Mouse (Mus musculus) cerebellum, adult 8-10 months (tissue): Measurements from ENCODE around the gene Prss53.

Source experiments
- DNase-seq: peaks from one replicate; pipeline ENCODE4 v3.0.0; 2022

Gene Prss53

GRCm38 (mm10) chr7:127890798-127891197, at the start of gene Prss53:
TSS of gene Prss53 (minus strand) at chr7:127890970.
- DNase-seq = no peak

DNA sequence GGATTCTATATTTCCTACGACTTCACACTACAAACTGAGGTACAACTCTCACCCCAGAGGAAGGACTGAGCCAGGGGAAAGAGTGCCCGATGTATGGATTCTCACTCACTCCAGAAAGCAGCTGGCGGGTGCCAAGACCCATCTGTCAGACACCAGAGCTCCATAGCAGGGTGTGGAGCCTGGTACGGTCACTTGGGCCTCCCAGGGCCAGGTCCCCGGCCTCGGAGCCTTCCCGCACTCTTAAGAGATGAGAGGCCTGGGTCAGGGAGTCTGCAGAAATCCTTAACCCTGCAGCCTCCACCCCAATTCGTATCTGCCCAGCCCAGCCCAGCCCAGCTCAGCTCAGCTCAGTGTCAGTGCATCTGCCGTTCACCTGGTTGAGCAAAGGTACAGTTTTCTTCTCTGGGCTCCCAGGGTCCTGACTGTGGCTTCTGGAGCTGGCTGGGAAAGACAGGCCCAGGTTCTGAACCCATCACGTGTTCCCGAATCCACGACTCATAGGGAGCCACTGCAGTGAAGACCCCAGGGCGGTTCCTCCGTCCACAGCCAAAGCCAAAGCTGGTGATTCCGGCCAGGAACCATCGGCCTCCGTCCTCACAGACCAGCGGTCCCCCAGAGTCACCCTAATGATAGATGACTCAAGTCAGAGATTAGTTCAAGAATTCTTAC, 45.6 kb upstream of the Prss53 start:
- no peak for DNase-seq

GRCm38 (mm10) chr7:127935748-127936159, 45.0 kb upstream of the Prss53 start:
- no peak for DNase-seq

DNA sequence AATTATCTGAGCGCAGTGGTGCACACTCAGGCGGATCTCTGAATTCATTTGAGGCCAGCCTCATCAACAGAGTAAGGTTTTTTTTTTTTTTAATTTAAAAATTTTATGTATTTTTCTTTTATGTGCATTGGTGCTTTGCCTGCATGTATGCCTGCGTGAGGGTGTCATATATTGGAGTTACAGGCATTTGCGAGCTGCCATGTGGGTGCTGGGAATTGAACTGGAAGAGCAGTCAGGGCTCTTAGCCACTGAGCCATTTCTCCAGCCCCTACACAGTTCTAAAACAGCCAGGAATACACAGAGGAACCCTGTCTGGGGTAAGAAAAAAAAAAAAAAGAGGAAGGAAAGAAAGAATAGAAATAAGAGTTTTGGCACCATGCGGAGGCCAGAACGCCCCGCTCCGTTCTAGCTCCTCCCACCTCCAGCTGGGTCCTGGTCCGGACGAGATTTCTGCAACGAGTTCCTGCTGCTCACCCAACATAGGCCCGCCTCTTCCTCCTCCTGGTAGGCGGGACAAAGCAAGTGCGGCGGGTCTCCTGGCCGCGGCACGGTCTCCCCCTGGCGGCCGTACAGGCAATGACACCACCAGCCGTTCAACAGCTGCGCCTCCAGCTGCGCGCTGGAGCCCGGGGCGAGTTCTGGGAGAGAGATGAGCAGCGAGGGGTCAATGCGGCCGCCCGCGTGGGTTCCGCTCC, 44.4 kb upstream of the Prss53 start:
- peak; percentile 94 for DNase-seq

DNA sequence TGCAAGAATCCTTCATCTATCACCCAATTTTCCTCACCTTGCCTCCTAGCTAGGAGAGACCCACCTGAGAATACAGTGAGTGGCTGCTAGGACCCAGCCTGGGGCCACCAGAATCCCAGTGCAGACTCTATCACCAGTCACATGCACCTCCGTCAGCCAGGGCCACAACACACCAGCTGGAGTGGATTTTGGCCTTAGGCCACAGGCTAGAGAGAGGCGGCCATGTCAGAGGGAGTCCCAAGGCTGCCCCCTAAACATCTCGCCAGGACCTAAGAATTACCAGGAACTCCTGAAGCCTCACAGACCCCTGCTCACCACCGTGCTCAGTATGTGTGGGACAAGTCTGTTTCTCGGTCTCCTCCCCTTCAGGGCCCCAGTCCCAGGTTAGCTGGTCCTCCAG, 43.3 kb upstream of the Prss53 start:
- DNase-seq = no peak

DNA sequence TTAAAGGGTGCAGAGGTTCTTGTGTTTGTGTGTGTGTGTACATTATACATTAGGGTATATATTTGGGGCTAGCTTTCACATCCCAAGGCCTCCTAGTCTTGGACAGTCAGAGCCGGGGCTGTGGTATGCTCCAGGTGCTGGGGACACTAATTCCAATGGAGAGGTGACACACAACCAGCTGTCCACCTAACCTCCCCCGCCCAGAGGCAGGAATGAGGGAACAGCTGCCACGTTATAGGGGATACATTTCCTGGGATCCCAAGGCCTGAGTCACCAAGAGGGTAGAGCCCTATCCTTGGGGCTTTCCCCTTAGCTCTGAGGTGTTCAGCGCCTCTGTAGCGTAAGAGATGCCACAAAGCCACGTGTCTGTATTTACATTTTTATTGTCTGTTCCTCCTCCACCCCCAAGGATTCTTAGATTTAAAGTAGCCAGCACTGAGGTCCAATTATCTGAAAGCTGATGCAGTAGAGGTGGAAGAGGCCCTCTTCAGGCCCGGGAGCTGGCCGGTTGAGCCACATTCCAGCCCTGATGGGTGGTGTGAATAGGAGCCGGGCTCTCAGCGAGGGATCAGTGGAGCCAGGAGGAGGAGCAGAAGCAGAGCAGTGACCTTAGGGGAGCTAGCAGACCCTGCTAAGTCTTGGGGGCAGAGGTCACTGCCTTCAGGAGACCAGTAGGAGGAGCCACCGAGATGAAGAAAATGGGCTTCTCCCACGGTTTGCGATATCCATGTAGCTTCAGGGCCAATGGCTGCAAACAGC, 41.7 kb upstream of the Prss53 start:
- DNase-seq = no peak

DNA sequence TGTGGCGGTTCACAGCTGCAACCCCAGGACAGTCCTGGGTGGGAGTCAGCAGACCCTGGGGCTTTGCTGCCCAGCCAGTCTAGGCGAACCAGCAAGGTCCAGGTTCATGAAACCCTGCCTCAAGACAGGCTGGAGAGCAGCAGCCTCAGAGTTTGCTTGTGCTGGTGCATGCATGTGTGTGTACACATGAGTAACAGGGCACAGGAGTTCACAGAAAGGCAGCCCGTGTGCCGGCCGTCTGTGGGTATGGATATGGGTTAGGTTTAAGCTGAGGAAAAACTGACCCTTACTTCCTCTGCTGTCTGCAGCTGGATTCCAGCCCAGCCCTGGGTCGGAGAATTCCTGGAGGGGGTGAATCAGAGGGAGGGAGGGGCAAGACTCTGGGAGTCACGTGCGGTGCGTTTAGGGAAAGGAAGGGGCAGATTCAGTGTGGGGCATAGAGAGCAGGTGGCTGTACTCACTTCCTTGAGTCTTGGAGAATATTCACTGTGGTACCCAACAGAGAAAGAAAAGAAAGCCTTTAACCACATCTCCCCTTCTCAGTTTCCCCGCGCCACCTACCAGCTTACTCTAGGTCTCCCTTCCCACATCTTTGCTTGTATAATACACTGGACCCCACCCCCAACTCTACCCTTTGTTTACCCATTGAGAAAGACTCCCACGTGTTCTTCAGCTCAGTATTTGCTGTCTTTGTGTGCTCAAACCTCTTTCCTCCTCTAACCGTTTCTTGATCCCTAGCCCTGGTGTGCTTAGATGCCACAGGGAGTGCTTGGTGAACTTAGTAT, 40.8 kb upstream of the Prss53 start:
- DNase-seq = no peak

- DNase-seq = no peak
Observed at GRCm38 (mm10) chr7:127930636-127931035, 39.9 kb upstream of the Prss53 start.

GRCm38 (mm10) chr7:127929923-127930322, 39.2 kb upstream of the Prss53 start, which contains the start of gene Prss8:
TSS of gene Prss8 (minus strand) at chr7:127930104.
- no peak for DNase-seq

DNA sequence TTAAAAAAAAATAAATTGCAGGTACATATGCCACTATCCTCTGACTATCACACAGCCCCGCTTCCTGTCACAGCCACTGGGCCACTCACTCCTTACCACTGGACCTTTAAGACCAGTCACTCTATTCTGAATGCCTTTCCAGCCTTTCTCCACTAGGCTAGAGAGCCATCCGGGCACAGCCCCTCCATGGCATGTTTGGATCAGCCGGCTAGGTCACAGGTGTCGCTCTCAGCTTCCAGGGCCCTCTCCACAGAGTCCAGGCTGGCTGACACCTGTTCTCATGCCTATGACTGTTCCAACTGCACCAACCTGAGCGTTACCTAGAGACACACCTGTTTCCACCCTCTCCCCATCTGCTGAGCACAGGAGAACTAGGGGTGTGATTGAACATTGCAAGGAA, 37.8 kb upstream of the Prss53 start:
- no peak for DNase-seq

DNA sequence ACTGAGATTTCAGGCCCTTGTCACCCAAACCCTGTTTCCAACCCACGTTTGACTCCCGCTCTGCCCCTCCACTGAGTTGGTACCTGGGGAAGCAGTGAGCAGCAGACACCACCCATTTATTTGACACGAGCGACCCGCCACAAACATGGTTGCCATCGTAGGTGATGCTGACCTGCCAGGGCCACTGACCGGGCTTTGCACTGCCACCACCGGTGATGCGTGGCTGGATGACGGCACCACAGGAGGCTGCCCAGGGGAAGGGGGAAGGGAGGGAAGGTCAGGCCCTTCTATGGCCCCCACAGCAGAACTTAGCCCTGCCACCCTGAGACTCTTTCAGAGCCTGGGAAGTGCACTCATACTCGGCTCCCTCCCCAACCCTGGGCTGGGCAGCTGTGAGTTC, 37.0 kb upstream of the Prss53 start:
- DNase-seq = no peak

DNA sequence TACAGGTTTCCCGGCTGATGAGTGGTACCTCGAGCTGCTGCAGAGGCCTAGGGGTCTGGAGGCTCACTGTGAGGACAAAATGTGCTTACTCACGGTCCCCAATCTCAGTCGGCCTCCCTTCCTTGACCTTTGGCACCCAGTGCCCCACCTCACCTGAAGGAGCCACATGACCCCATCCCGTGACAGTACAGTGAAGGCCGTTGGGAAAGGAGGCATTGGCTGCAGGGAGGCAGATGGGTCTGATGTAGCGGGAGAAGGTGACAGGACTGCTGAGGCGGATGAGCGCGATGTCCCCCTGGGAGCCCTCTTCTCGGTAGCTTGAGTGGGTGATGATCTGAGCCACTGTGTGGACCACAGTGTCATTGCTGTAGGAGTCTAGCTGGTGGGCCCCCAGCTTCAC, 36.1 kb upstream of the Prss53 start:
- no peak for DNase-seq

- no peak for DNase-seq
Observed at GRCm38 (mm10) chr7:127926066-127926465, 35.3 kb upstream of the Prss53 start.

DNA sequence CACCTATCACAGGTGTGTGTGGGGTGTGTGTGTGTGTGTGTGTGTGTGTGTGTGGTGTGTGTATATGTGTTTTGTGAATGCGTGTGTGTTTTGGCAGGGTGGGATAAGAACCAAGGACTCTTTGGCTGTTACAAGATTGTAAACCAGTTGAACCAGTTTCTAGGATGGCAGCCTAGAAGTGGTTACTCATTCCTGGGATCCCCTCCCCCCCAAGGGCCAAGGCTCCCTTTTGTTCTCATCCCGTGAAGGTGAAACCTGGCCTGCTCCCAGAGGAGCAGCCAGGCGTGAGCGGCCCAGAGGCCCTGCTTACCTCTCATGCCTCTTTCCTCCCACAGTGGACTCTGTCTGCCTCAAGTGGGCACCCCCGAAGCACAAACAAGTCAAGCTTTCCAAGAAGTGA, 34.5 kb upstream of the Prss53 start:
- no peak for DNase-seq

DNA sequence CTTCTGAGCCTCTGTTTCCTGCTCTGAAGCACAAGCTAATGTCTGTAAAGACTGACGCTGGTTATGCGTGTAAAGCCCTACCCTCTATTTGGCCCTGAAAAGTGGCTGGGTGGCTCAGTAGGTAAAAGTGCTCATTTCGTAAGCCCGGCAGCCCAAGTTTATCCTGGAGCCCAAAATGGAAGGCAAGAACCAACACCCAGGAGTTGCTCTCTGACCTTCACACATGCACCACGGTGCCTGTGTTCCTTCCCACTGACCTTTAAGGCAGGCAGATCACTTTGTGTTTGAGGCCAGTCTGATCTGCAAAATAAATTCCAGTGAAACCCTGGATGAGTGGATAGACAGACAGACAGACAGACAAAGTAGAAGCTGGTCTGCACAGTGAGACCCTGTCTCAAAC, 32.9 kb upstream of the Prss53 start:
- DNase-seq = no peak

DNA sequence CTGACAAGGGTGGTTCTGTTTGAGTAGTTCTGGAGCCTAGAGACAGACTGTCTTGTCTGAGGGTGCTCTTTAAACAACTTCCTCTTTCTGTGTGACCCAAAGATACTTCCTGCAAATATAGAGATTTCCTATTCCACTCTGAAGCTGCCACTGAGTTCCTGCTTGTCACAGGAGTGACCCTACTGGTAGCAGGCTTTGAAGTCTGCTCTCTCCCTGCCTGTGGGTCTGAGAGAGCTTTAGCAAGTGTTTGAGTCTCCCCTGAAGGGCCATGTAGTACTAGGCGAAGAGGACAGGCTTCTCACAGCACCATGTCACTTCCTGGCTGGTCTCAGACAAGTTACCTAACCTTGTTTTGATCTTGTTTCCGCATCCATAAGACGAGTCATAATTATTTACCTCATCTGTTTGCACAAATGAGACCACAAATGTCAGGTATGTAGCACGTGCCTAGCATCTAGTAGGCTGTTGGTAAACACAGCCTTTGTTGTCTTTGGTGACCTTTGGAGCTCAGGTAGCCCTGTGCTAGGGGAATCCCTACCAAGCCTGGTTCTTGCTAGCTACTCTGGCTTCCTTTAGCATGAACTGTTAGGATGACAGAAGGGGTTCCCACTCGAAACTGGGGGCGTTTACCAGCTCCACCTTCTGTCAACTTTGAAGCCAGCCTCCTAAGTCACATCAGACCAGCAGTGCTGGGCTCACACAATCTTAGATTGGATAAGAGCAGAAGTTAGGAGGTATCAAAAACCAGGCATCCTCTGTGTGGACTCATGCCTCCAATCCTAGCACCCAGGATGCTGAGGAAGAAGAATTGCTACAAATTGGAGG, 31.9 kb upstream of the Prss53 start:
- DNase-seq = no peak

DNA sequence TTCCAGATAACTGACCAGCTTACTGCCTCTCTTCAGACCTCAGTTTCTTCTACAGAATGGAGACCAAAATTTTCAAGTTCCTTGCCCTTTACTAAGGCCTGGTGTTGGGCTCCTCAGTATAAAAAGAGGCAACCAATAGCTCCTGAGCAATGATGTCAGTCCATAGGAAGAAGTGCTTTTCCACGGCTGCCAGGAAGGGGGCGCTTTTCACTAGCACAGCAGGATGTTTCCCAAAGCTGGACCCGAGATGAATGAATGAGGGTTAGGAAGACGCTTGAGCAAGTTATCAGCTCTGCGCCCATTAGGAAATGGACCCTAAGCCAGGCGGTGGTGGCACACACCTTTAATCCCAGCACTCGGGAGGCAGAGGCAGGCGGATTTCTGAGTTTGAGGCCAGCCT, 30.7 kb upstream of the Prss53 start:
- no peak for DNase-seq

GRCm38 (mm10) chr7:127919290-127919689, 28.5 kb upstream of the Prss53 start:
- no peak for DNase-seq

GRCm38 (mm10) chr7:127918203-127918602, 27.4 kb upstream of the Prss53 start:
- DNase-seq = no peak

DNA sequence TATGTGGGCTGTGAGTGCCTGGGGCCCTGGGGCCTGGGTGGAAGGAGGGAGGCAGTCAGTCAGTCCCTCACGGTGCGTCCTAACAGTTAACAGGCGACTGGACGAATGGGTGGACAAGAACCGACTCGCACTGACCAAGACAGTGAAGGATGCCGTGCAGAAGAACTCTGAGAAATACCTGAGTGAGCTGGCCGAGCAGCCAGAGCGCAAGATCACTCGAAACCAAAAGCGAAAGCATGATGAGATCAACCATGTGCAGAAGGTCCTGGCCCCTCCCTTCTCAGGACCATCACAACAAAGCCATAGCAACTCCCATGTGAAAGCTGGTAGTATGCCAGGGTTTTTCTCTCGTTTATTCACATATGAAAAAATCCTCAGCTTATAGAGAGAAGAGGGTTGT, 24.5 kb upstream of the Prss53 start:
- DNase-seq = no peak

DNA sequence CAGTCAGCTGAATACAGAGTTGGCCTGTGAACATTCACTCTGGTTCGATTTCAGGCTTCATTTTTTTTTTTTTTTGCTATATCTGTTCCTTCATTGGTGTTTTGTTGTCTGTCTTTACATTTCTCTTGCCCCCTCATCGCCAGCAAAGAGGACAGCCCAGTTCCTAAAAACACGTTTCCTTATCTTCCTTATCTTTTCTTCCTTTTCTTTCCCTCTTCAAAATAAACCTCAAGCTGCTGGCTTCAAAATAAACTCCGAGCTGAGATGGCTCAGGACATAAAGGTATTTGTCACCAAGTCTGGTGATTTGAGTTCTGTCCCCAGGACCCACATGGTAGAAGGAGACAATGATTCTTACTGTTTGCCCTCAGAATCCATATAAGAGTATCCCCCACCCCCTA, 22.2 kb upstream of the Prss53 start:
- DNase-seq = no peak

DNA sequence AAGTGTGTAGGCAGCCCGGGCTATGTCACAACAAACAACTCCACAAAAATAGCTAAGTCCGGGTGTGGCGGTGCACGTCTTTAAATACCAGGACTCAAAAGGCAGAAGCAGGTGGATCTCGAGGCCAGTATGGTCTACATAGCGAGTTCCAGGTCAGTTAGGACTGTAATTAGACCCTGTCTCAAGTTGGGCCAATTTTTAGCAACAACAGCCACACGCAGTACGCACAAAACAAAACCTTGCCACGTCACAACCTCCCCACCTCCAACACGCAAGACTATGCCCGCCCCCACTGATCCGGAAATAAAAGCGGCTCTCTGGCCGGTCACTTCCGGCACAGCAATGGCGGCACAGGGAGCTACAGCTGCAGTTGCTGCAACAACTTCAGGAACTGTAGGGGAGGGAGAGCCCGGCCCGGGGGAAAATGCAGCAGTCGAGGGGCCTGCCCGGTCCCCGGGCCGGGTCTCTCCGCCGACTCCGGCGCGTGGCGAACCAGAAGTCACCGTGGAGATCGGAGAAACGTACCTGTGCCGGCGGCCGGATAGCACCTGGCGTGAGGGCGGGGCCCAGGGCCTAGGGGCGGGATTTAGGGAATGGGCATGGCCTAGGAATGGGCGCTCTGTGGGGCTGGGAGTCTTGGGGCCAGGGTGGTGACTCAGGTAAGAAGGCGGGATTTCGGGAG, 21.6 kb upstream of the Prss53 start, which contains the start of gene Kat8:
Kat8 (plus strand) TSS at position 327 of the 682 bp plus-strand sequence.
- peak; percentile 84 for DNase-seq
